Mouse (Mus musculus): ENCODE results near the gene Gigyf1.
A peak's percentile ranks its signal among the peaks of the same experiment; 100 is the strongest.

The Gigyf1 gene

GRCm38 (mm10) chr5:137535318-137535717 lies 17.0 kb downstream of the Gigyf1 start:
- no peak for DNase-seq

GRCm38 (mm10) chr5:137537461-137537860 lies 19.1 kb downstream of the Gigyf1 start:
- DNase-seq: no peak

GRCm38 (mm10) chr5:137539291-137539801 lies 21.0 kb downstream of the Gigyf1 start:
- no peak for DNase-seq

GRCm38 (mm10) chr5:137540991-137541390 lies 22.6 kb downstream of the Gigyf1 start:
- no peak for DNase-seq

- DNase-seq: no peak
Observed at GRCm38 (mm10) chr5:137541768-137542540, 23.6 kb downstream of the Gigyf1 start.

GRCm38 (mm10) chr5:137544926-137545325 lies 26.6 kb downstream of the Gigyf1 start:
- DNase-seq: no peak

- no peak for DNase-seq
Observed at GRCm38 (mm10) chr5:137545596-137545995, 27.2 kb downstream of the Gigyf1 start.

GRCm38 (mm10) chr5:137549840-137550239 lies 31.5 kb downstream of the Gigyf1 start:
- no peak for DNase-seq

GRCm38 (mm10) chr5:137551119-137551518 lies 32.8 kb downstream of the Gigyf1 start:
- peak in 1 of 2 experiments; percentile 24 for DNase-seq

GRCm38 (mm10) chr5:137553000-137553399 lies 34.7 kb downstream of the Gigyf1 start:
- DNase-seq: no peak

GRCm38 (mm10) chr5:137553411-137553837 lies 35.1 kb downstream of the Gigyf1 start, which contains the start of gene Actl6b:
TSS of gene Actl6b (plus strand) at chr5:137553517.
- DNase-seq: peak; percentile 76 to 78

GRCm38 (mm10) chr5:137553898-137554297 lies 35.5 kb downstream of the Gigyf1 start:
- no peak for DNase-seq

- DNase-seq: no peak
Observed at GRCm38 (mm10) chr5:137561556-137561955, 43.2 kb downstream of the Gigyf1 start.

- no peak for DNase-seq
Observed at GRCm38 (mm10) chr5:137562965-137563364, 44.6 kb downstream of the Gigyf1 start.

- DNase-seq: no peak
Observed at GRCm38 (mm10) chr5:137565744-137566143, 47.4 kb downstream of the Gigyf1 start.

GRCm38 (mm10) chr5:137566416-137566815 lies 48.1 kb downstream of the Gigyf1 start:
- DNase-seq: no peak

GRCm38 (mm10) chr5:137568223-137568798 lies 50.0 kb downstream of the Gigyf1 start:
- DNase-seq: no peak

GRCm38 (mm10) chr5:137569031-137569430 lies 50.7 kb downstream of the Gigyf1 start:
- DNase-seq: no peak

GRCm38 (mm10) chr5:137569665-137570064 lies 51.3 kb downstream of the Gigyf1 start, which contains the start of gene Tfr2:
TSS of gene Tfr2 (plus strand) at chr5:137569840.
- peak; percentile 61 to 73 for DNase-seq

GRCm38 (mm10) chr5:137570181-137570580 lies 51.8 kb downstream of the Gigyf1 start:
- no peak for DNase-seq

GRCm38 (mm10) chr5:137570691-137571586 lies 52.6 kb downstream of the Gigyf1 start:
- DNase-seq: no peak

- DNase-seq: peak; percentile 49
Observed at GRCm38 (mm10) chr5:137574470-137574901, 56.1 kb downstream of the Gigyf1 start.

Measured in lung, postnatal 4 days (tissue).